Mouse (Mus musculus): ENCODE data around the gene Vps33b.

The Vps33b gene

GRCm38 (mm10) chr7:80269751-80270255 lies 354 bp downstream of the Vps33b start:
- peak; percentile 67 for DNase-seq (ENCODE audit: low spot score)

- no peak for DNase-seq (ENCODE audit: low spot score)
Observed at GRCm38 (mm10) chr7:80273456-80273855, 4.0 kb downstream of the Vps33b start.

- no peak for DNase-seq (ENCODE audit: low spot score)
Observed at GRCm38 (mm10) chr7:80276374-80276773, 6.9 kb downstream of the Vps33b start.

GRCm38 (mm10) chr7:80280032-80280431 lies 10.6 kb downstream of the Vps33b start:
- DNase-seq (ENCODE audit: low spot score), result no peak

- no peak for DNase-seq (ENCODE audit: low spot score)
Observed at GRCm38 (mm10) chr7:80280998-80281397, 11.5 kb downstream of the Vps33b start.

- no peak for DNase-seq (ENCODE audit: low spot score)
Observed at GRCm38 (mm10) chr7:80281646-80282045, 12.2 kb downstream of the Vps33b start.

GRCm38 (mm10) chr7:80283226-80283918 lies 13.9 kb downstream of the Vps33b start:
- DNase-seq (ENCODE audit: low spot score), result no peak

- DNase-seq (ENCODE audit: low spot score), result no peak
Observed at GRCm38 (mm10) chr7:80284391-80284790, 14.9 kb downstream of the Vps33b start.

- DNase-seq (ENCODE audit: low spot score), result no peak
Observed at GRCm38 (mm10) chr7:80285725-80286124, 16.3 kb downstream of the Vps33b start.

- no peak for DNase-seq (ENCODE audit: low spot score)
Observed at GRCm38 (mm10) chr7:80287736-80288135, 18.3 kb downstream of the Vps33b start.

GRCm38 (mm10) chr7:80294062-80294763 lies 24.8 kb downstream of the Vps33b start, which contains the start of gene Prc1:
Gene Prc1, plus strand, starts transcription at chr7:80294450.
- DNase-seq (ENCODE audit: low spot score), result peak; percentile 98

GRCm38 (mm10) chr7:80294764-80295648 lies 25.6 kb downstream of the Vps33b start:
- DNase-seq (ENCODE audit: low spot score), result no peak

GRCm38 (mm10) chr7:80296462-80296861 lies 27.0 kb downstream of the Vps33b start:
- DNase-seq (ENCODE audit: low spot score), result no peak

- no peak for DNase-seq (ENCODE audit: low spot score)
Observed at GRCm38 (mm10) chr7:80297041-80297440, 27.6 kb downstream of the Vps33b start.

GRCm38 (mm10) chr7:80298754-80299153 lies 29.3 kb downstream of the Vps33b start:
- no peak for DNase-seq (ENCODE audit: low spot score)

- DNase-seq (ENCODE audit: low spot score), result no peak
Observed at GRCm38 (mm10) chr7:80299568-80299967, 30.1 kb downstream of the Vps33b start.

- DNase-seq (ENCODE audit: low spot score), result no peak
Observed at GRCm38 (mm10) chr7:80301522-80301921, 32.1 kb downstream of the Vps33b start.

GRCm38 (mm10) chr7:80307766-80308165 lies 38.3 kb downstream of the Vps33b start:
- DNase-seq (ENCODE audit: low spot score), result no peak

- DNase-seq (ENCODE audit: low spot score), result no peak
Observed at GRCm38 (mm10) chr7:80310771-80311170, 41.3 kb downstream of the Vps33b start.

GRCm38 (mm10) chr7:80315733-80316132 lies 46.3 kb downstream of the Vps33b start:
- DNase-seq (ENCODE audit: low spot score), result no peak

- DNase-seq (ENCODE audit: low spot score), result no peak
Observed at GRCm38 (mm10) chr7:80317439-80318115, 48.1 kb downstream of the Vps33b start.

GRCm38 (mm10) chr7:80318670-80319069 lies 49.2 kb downstream of the Vps33b start:
- DNase-seq (ENCODE audit: low spot score), result no peak
